Mouse (Mus musculus): ENCODE measurements around the gene Crbn. TPM values are rescaled to one million over a fixed set of nuclear protein-coding genes. Genes with fewer than 3 reads are reported as not detected.

Crbn gene
- polyA plus RNA-seq, 1 experiment from 2014 or later, result 66.4 TPM

DNA sequence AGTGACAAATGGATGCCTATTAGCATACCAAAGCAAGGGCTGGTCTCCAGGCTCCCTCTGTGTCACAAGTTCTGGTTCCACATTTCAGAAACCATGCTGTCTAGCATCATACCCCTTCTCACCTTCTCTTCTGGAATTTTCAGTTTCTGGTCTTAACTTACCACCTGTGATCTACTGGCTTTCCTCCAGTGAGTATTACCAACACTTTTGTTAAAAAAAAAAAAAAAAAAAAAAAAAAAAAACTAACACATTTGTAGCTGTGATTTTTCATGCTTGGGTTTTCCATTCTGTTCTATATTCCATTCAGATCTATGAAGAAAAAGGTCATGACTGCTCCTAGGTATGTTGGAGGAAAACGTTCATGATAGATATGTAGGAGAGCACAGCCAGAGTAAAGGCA, 34.0 kb downstream of the Crbn start:
- no peak for DNase-seq (ENCODE audit: low spot score)

DNA sequence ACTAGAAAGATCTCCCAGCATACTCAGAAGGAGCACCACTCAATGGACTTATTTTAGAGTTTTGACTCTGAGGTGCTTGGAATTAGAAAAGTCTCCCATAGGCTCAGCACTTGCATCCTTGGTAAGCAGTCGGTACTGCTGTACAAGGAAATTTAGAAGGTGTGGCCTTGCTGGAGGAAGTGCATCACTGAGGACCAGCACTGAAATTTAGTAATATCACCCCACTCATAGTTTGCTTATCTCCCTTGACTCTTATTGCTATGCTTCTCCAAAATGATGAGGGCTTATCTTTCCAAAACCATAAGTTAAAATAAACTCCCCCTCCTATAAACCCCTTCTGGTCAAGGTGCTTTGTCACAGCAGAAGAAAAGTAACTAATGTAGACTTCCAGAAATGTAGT, 38.4 kb downstream of the Crbn start:
- DNase-seq (ENCODE audit: low spot score), result no peak

DNA sequence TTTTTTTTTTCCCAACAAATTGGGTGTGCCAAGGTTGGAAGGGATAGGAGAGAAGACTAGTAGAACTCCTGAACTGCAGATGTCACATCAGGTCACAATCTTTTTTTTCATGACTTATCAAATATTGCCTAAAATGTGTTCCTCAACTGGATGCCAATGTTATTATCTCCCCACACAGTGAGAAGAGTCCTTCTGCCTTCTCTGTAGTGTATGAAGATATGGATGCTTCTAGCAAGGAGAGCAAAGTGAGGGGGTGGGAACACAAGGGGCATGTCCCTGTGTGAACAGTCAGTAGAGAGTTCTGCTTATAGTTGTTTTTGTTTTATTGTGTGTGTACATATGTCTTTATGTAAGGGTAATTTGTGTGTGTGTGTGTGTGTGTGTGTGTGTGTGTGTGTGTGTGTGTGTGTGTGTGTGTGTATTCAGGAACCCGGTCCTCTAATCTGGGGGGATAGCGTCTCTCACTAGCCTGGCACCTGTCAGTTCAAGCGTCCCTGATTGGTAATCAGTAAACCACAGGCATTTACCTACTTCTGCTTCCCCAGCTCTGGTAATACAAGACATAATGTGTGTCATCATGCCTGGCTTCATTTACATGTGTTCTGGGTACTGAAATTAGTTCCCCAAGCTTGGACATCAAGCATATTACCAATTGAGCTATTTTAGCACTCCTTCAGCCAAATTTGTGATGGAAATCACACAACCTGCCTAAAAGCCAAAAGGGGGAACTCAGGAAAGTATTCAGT, 39.2 kb downstream of the Crbn start:
- DNase-seq (ENCODE audit: low spot score), result no peak

DNA sequence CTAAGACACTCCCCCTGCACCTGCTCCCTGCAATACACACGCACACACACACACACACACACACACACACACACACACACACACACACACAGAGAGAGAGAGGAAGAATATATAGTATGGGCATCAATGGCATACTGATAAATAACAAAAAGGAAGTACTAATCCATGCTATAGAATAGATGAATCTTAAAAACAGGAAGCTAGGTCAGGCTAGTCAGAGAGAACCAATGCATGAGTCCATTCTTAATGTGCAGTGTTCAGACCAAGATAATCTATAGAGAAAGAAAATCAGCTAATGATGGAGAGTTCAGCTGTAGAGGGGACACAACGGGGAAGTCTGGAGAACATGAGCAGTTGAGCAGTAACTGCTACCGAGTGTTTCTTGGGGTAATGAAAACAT, 41.6 kb downstream of the Crbn start:
- DNase-seq (ENCODE audit: low spot score), result no peak

DNA sequence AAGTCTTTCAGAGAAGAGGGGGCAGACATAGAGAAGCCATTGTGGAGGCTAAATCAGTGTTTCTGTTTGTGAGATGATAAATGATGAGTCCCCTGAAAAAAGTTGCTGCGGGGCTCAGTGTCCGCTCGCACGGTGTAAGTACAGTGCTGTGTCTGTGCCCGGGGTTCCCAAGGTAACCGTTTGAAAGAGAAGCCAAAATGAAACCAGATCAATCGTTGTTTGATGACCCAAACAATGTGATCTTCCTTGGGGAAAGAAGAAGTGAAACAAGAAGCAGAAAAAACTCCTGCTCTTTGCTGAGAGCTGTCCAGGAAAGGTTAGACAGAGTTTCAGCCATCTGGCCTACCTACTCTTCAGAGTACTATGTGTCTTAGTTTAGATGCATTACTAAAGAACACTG, 49.6 kb downstream of the Crbn start:
- no peak for DNase-seq (ENCODE audit: low spot score)

DNA sequence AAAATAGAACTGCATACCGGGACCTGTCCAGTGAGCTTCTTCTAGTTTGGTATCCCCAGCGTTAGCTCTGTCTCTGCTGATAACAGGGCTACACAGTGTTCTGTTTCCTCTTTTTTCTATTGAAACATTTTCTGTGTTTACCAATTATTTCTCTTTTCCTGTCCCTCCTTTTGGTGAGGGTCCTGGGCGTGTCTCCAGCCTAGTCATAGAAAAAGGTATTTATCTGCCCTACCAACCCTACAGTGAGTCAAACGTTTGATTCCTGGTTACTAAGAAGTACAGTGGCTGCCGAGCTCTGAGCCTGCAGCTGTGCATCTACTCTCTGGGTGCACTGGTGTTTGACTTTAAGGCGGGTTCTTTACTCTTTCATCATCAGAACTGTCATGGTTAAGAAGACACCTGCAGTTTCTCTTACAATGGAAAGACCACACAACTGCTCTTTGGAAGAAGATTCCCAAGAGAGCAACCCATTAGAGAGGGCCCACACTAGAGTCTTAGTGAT, 50.9 kb downstream of the Crbn start, which contains the start of gene Il5ra:
Gene Il5ra, minus strand, starts transcription at position 151 of the 502 bp plus-strand sequence.
- peak; percentile 76 for DNase-seq (ENCODE audit: low spot score)

DNA sequence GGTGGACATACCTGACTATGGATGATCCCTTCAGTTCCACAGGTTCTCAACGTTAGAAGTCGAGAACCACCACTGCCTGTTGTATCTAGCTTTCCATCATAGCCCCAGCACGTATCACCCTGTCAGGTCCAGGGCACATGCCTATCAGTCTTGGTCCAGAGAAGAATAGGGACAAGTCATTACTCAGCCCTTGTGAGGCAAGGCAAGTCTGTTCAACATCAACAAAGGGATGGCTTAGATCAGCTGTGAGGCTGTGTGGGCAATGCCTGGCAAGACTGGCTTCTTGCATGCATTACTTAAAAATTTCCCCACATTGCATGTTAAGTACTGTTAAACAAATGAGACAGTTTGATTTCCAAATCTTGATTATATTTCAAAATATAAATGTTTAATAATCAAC, 52.1 kb downstream of the Crbn start:
- no peak for DNase-seq (ENCODE audit: low spot score)

DNA sequence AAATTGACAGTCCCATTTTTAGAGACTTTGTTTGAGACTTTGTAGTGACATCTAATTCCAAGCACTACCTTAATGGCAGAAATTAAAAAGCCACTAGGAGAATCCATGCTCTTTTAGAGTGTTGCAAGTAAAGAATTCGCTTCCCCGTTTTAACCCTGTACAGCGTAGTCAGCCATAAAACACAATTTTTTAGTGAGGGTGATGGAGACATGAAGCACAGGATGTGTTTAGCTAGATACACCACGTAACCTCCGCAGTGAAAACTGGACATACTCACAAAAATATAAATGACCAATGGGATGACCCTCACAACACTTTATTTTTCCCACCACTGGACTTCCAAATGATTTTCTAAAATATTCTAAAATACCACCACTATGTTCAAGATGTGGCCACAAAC, 52.6 kb downstream of the Crbn start:
- no peak for DNase-seq (ENCODE audit: low spot score)

DNA sequence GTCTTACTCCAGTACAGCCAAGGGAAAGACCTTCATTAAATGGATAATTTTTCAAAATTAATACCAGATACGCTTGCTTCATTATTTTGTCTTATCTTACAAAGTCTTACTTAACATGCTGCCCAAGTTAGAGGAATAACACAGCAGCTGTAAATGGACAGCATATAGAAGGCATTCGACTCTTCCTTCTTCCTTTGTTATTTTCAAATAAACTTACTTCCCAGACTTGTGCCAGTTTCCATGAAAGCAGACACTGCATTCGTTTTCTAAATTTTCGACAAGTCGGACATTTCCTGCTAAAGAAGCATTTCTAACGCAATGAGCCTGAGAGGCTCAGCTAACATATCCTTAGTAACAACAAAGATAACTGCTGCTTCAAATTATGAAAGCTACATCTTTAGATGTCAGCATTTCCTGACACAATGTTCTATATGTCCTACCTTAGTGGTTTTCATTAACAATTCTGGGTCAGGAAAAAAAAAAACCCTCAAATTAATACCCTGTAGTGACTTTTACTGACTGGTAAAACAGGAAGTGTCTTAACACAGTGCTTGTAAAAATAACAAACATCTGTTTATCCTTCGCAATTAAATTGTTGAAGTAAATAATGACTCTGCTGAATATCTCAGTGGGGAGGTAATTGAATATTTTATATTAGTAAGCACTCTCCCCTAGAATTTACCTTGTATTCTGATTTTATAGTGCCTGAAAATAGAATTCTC, 54.0 kb downstream of the Crbn start:
- no peak for DNase-seq (ENCODE audit: low spot score)

DNA sequence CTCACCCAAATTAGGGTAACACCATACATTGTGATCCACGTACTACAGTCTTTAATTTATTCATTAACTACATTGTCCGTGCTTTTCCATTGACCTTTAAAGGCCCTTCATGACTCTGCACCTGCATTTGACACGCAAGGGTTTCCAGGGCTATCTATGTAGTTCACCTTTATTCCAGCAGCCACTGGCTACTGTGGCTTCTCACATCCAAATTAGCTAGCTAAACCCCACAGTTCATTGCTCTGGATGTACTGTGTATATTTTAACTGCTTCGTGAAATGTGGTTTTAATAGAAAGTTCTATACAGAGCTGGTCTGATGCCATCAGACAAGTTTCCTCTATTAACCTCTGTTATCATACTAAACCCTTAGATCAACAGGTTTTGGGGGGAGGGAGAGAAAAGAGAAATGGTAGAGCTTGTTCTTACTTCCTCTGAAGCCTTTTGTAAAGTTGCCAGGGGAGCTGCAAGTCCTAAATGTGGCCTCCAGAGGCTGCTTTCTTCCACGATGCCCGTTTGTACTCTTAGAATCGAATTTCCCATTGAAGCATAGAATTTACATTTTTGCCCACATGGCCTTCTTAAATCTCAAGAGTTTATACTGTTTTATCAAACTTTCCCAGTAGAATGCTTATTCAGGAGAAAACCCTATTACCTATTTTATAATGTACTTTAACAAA, 56.2 kb downstream of the Crbn start:
- peak; percentile 23 for DNase-seq (ENCODE audit: low spot score)

DNA sequence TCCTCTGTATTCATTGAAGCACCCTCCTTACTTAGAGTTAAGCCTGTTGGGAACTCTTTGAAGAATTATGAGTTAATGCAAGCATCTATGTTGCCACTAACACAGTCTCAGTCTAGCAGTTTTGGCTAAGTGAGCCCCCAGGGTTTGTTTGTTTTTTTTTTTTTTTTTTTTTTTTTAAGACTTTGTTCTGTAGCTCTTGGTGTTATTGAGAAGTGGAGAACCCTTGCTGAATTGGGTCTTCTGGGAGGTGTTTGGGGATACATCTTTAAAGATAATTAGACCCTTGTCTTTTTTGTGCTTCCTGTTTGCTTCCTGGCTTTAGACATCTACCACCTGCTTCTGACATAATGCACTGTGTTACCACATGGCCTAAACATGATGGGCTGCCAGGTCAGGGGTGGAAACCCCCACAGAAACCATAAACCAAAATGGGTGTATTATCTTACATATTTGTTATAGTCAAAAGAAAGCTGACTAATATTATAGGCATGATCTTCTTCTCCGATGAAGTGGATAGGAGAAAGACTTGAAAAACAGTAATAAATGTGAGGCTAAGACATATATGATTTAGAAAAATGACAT, 59.5 kb downstream of the Crbn start:
- no peak for DNase-seq (ENCODE audit: low spot score)

DNA sequence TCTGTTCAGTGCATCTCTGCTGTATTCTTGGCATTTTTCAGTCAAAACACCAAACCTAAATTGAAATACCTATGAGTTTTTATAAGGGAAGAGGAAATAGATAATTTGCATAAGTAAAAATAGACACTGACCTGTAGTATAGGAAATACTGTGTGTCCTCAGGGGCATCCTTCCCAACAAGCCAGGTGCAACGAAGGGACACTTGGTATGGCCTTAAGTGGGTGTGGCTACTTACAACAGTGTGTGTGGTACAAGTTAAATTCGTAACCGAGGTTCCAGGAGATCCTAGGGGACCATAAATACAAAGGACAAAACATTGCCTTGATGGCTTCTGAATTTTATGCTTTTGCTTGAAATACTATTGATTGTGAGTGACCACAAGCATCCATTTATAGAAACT, 61.6 kb downstream of the Crbn start:
- no peak for DNase-seq (ENCODE audit: low spot score)

DNA sequence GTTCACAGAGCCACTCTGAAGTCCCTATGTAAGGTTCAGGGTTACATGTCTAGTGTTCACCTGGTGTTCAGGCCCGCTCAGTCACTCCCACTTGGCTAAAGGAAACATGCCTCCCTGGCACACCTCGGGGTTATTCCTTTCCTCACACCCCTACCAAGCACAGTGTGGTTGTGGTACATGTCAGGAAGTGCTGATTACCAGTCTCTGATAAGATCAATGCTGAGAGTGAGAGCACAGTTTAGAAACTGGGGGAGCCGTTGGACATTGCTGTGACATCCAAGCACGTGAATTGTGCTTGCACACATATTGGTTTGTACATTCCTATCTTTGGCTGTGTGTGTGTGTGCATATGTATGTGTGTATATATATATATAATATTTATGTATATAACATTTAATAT, 67.3 kb downstream of the Crbn start:
- no peak for DNase-seq (ENCODE audit: low spot score)

Other genes with a start within 250 kb of the Crbn start
- gene Il5ra, start 51.0 kb downstream of the Crbn start, polyA plus RNA-seq (2015; fragmentation: Nextera tagmentation; extraction: Ambion mirVana), result 0.89 and 1.2 TPM in 2 replicates
- gene Trnt1, start 31.0 kb downstream of the Crbn start, polyA plus RNA-seq (2015; fragmentation: Nextera tagmentation; extraction: Ambion mirVana), result 77.0 and 79.9 TPM in 2 replicates